Mouse (Mus musculus) hindbrain, embryonic 10.5 days (tissue): ENCODE measurements around the gene Ankrd39. TPM values are rescaled to one million over a fixed set of nuclear protein-coding genes. Genes with fewer than 3 reads are reported as not detected.

Source experiments
- polyA plus RNA-seq: library from polyadenylated mRNA; unstranded; fragments of >200 nt; fragmentation: Nextera tagmentation; extraction: Ambion mirVana; gene quantifications from 2 replicates; pipeline ENCODE4 v1.2.1, GENCODE M21; 2016

Ankrd39 gene
- polyA plus RNA-seq, 1 experiment from 2014 or later = 16.9 TPM

Other genes with a start within 250 kb of the Ankrd39 start
- gene Arid5a, start 239.7 kb downstream of the Ankrd39 start, polyA plus RNA-seq = 2.0 and 3.5 TPM in 2 replicates
- gene Kansl3, start 178.3 kb downstream of the Ankrd39 start, polyA plus RNA-seq = 44.5 and 47.0 TPM in 2 replicates
- gene Fer1l5, start 175.2 kb downstream of the Ankrd39 start, polyA plus RNA-seq = 1.2 and 1.6 TPM in 2 replicates
- 62.9 and 65.2 TPM in 2 replicates for gene Lman2l, start 102.2 kb downstream of the Ankrd39 start, polyA plus RNA-seq
- gene Cnnm4, start 75.8 kb downstream of the Ankrd39 start, polyA plus RNA-seq = 13.4 and 15.3 TPM in 2 replicates
- gene Cnnm3, start 35.6 kb downstream of the Ankrd39 start, polyA plus RNA-seq = 3.2 and 3.5 TPM in 2 replicates
- gene Ankrd23, start 10.6 kb downstream of the Ankrd39 start, polyA plus RNA-seq = 15.7 and 18.0 TPM in 2 replicates
- gene Gm42417, start 8.0 kb downstream of the Ankrd39 start, polyA plus RNA-seq = 0.75 TPM in 1 of 2 replicates, not detected in the other
- gene Sema4c, start 10.9 kb upstream of the Ankrd39 start, polyA plus RNA-seq = 25.4 and 29.6 TPM in 2 replicates
- gene Fam178b, start 135.7 kb upstream of the Ankrd39 start, polyA plus RNA-seq = 0.42 and 0.46 TPM in 2 replicates
- 566 and 596 TPM in 2 replicates for gene Cox5b, start 144.0 kb upstream of the Ankrd39 start, polyA plus RNA-seq
- 0.15 and 0.22 TPM in 2 replicates for gene 4933424G06Rik, start 162.7 kb upstream of the Ankrd39 start, polyA plus RNA-seq
- gene Actr1b, start 167.0 kb upstream of the Ankrd39 start, polyA plus RNA-seq = 135 and 147 TPM in 2 replicates
- 0.25 and 0.43 TPM in 2 replicates for gene Zap70, start 214.4 kb upstream of the Ankrd39 start, polyA plus RNA-seq